Mouse (Mus musculus) heart, embryonic 13.5 days (tissue): ENCODE results near the gene Smox. TPM values are rescaled to one million over a fixed set of nuclear protein-coding genes. Genes with fewer than 3 reads are reported as not detected.

Experiments used
- ATAC-seq: fragments of 200-750 bp; cut with Nextera tagmentation; 2 replicates; pipeline ENCODE4 v1.8.0; 2017; ENCODE audit warnings: moderate TSS enrichment; ENCODE audit not compliant: insufficient number of reproducible peaks, low FRiP score, low TSS enrichment; ENCODE audit errors: extremely low read depth
- H3K27ac ChIP-seq: fragments of 300-500 bp; sonication (generic); replicated peaks from 2 replicates; pipeline ENCODE4 v1.5.1; 2015; ENCODE audit warnings: moderate library complexity, mild to moderate bottlenecking, inconsistent platforms
- H3K27me3 ChIP-seq: fragments of 300-500 bp; sonication (generic); replicated peaks from 2 replicates; pipeline ENCODE4 v1.6.1; 2015; ENCODE audit warnings: mild to moderate bottlenecking, inconsistent platforms
- H3K36me3 ChIP-seq: fragments of 300-500 bp; sonication (generic); 2 replicates; pipeline ENCODE4 v1.6.1; 2015; ENCODE audit warnings: mild to moderate bottlenecking, inconsistent platforms
- H3K4me1 ChIP-seq: fragments of 300-500 bp; sonication (generic); 2 replicates; pipeline ENCODE4 v1.6.1; 2015; ENCODE audit warnings: inconsistent platforms
- H3K4me2 ChIP-seq: fragments of 300-500 bp; sonication (generic); 2 replicates; pipeline ENCODE4 v1.6.1; 2015; ENCODE audit warnings: inconsistent platforms, mild to moderate bottlenecking, moderate library complexity
- H3K4me3 ChIP-seq: fragments of 300-500 bp; sonication (generic); 2 replicates; pipeline ENCODE4 v1.5.1; 2015; ENCODE audit warnings: moderate library complexity, mild to moderate bottlenecking, inconsistent platforms
- H3K9ac ChIP-seq: fragments of 300-500 bp; sonication (generic); 2 replicates; pipeline ENCODE4 v1.6.1; 2015; ENCODE audit warnings: inconsistent platforms, mild to moderate bottlenecking, moderate library complexity
- H3K9me3 ChIP-seq: fragments of 300-500 bp; sonication (generic); 2 replicates; pipeline ENCODE4 v1.6.1; 2016; ENCODE audit warnings: inconsistent platforms
- WGBS: fragments of 180-500 bp; shearing (Covaris S2); methylation state at CpG from one replicate; pipeline ENCODE4 v1.1.7; 2015; ENCODE audit warnings: mixed read lengths; 5-methylcytosine and 5-hydroxymethylcytosine counted together
- polyA plus RNA-seq: library from polyadenylated mRNA; unstranded; fragments of >200 nt; fragmentation: Nextera tagmentation; extraction: Ambion mirVana; gene quantifications from 2 replicates; pipeline ENCODE4 v1.2.1, GENCODE M21; 2015

The Smox gene
- polyA plus RNA-seq, 1 experiment from 2014 or later = 24.4 TPM

DNA sequence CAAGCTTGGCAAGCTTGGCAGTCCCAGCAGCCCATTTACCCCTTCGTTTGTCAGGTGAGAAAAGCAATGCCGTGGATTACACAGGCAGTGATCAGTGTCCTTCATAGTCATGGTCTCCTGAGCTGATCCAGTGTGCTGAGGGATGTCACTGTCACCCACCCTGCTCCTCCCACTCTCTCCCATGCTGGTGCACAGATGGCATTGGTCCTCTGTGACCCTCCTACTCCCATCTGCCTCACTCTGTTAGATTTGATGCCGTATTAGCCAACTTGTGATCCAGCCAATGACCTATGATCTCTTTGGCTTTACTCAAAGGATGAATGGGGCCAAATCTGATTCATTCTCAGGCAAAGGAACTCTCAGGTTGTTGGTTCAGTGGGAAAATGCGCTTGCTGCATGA is 50.4 kb downstream of the Smox start:
- no peak for ATAC-seq
- WGBS = 83% methylated on average over 4 of the region's 4 CpGs

DNA sequence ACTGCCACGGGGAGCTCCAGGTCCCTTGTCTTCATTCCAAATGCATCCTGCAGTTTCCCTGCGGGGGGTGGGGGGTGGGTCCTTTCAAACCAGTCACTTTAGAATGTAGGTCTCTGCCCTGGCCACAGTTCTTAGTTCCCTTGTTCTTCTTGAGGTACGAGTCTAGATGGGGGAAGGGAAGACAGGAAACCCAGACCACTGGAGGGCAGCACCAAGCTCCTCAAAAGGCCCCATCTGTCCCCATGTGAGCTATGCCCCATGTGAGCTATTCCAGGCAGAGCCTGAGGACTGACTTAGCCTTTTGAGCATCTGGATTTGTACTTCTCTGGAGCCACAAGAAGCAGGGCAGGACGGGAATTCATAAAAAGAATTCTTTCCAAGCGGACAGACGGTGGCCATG is 51.2 kb downstream of the Smox start:
- no peak overlapping the region for H3K27ac ChIP-seq
- no peak for ATAC-seq
- no peak overlapping the region for H3K9ac ChIP-seq
- no peaks in the 10 kb centered on the region for H3K36me3 ChIP-seq
- H3K4me1 ChIP-seq = peaks cover 31% of the 10 kb centered on the region
- peaks cover 44% of the 10 kb centered on the region for H3K27me3 ChIP-seq
- H3K4me3 ChIP-seq = no peak overlapping the region
- no peak overlapping the region for H3K4me2 ChIP-seq
- no peaks in the 10 kb centered on the region for H3K9me3 ChIP-seq
- WGBS = 22% methylated on average over 6 of the region's 6 CpGs

More for the DNA sequence above, 50.4 kb downstream of the Smox start:
- H3K4me1 ChIP-seq = peaks cover 28% of the 10 kb centered on the region
- no peaks in the 10 kb centered on the region for H3K9me3 ChIP-seq
- no peak overlapping the region for H3K4me3 ChIP-seq
- H3K9ac ChIP-seq = no peak overlapping the region
- H3K4me2 ChIP-seq = no peak overlapping the region
- no peaks in the 10 kb centered on the region for H3K36me3 ChIP-seq
- H3K27me3 ChIP-seq = peaks cover 35% of the 10 kb centered on the region
- no peak overlapping the region for H3K27ac ChIP-seq

DNA sequence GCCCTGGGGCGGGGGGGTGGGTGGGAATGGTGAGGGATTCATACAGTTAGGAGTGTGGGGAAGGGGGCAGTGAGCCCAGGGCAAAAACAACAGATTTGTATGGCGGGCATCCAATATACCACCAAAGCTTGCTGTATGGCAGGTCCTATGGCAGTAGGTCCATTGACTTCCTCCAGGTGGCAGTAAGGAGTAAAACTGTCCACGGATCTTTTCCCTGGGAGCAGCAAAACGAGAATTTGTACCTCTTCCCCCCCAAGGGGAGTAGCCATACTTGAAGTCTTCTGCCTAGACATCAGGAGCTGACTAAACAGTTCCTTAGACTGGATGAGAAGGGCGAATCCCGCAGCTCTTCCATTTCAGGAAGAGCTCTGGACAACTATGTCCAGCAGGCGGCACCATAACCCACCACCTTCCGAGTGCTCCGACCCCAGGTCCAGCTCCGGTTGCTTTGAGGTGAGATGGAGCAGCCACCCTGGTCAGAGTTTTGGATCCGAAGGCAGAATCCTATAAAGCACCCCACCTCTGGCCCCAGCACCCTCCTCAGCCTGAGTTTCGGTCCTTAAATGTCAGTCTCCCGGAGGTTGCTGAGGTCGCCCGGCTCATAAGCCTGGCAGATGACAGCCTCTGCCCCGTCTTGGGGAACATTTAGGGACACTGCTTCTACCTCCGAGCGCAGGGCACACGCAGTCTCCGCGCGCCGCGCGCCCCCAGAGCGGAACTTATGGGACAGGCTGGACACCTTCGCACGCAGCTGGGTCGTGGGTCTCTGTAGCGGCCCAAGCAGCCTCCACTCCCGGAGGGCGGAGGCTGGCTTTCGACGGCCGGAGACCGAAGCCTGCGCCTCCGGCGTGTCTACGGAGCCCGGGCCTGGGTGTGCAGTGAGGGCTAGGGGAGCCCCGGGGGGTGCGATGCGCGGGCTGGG is 54.4 kb downstream of the Smox start:
- no peak; the same call in 1 of the 2 replicates for ATAC-seq
- Histone ChIP-seq H3K9ac (peak overlapping the region; percentile 70), H3K27ac (no peak overlapping the region), H3K9me3 (no peaks in the 10 kb centered on the region), H3K4me2 (peak overlapping the region; percentile 86), H3K36me3 (no peaks in the 10 kb centered on the region), H3K4me1 (peaks cover 15% of the 10 kb centered on the region), H3K4me3 (peak overlapping the region; percentile 53), H3K27me3 (peaks cover 73% of the 10 kb centered on the region)
- 2% methylated on average over 45 of the region's 45 CpGs for WGBS

DNA sequence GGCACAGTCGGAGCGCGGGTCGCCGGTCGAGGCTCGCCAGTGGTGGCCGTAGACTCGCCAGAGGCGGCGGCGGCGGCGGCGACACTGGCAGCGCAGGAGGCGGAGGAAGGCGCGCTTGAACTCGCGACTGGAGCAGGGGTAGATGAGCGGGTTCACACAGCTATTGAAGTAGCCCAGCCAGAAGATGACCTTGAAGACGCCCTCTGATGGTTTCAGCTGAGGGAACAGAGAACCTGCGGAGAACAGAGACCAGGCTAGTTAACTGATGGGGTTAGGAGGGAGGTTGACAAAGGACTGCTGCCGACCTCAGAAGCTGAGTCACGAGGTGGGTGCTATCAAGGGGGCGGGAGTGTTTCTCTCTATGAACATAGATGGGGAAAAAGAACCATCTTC is 55.0 kb downstream of the Smox start:
- WGBS = under 1% methylated on average over 27 of the region's 27 CpGs
- H3K27me3 ChIP-seq = peaks cover 78% of the 10 kb centered on the region
- no peak for ATAC-seq
- peak overlapping the region; percentile 53 for H3K4me3 ChIP-seq
- H3K4me1 ChIP-seq = peaks cover 15% of the 10 kb centered on the region
- H3K9ac ChIP-seq = peak overlapping the region; percentile 70
- H3K4me2 ChIP-seq = peak overlapping the region; percentile 86
- no peak overlapping the region for H3K27ac ChIP-seq
- no peaks in the 10 kb centered on the region for H3K36me3 ChIP-seq
- H3K9me3 ChIP-seq = no peaks in the 10 kb centered on the region

DNA sequence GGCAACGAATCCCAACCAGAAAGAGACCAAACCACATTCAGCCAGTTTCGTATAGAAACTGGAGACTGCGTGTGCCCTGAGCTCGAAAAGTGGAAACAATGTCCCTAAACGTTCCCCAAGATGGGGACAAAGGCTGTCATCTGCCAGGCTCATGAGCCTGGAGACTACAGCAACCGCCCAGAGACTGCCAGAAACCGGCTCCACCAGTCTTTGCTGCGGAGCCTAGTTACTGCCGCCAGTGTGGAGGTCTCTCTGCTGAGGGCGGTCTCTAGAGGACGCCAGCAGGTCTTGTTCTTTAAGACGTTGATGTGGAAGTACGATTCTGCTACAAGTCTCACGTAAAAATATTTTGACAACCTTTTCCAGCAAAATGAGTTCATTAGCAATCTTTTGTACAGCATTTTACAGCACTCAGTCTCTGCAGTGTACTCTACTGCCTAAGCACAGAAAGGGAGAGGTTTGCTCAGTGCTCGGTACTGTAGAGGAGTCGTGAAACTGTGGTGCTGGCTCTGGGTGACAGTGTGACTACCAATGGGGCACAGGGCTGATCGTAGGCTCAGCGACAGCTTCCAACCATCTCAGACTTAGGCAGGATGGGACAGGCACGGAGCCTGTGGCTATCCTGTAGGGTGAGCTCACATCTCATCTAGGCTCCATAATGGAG is 55.6 kb downstream of the Smox start:
- Histone ChIP-seq H3K4me1 (peaks cover 15% of the 10 kb centered on the region), H3K36me3 (no peaks in the 10 kb centered on the region), H3K9ac (no peak overlapping the region), H3K4me2 (peak overlapping the region; percentile 86), H3K4me3 (peak overlapping the region; percentile 53), H3K27ac (no peak overlapping the region), H3K27me3 (peaks cover 78% of the 10 kb centered on the region), H3K9me3 (no peaks in the 10 kb centered on the region)
- WGBS = 16% methylated on average over 19 of the region's 19 CpGs
- no peak for ATAC-seq

DNA sequence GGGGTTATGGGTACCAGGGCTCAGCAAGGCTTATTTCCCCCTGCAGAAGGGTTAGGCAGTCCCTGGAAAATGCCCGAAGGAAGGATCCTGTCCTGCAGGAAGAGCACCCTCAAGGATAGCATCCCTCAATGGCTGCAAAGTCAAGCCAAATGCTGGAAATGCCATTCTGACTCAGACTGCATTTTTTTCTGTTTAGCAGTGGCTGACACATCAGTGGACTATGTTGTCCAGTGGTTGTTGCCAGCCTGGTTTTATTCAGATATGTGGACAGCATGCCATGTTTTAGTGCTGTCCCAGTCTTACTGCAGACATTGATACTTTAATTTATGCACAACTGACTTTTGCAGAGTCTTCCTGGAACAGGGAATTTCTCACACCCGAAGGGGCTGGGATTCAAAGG is 57.0 kb downstream of the Smox start:
- ATAC-seq = no peak
- H3K27ac ChIP-seq = no peak overlapping the region
- H3K36me3 ChIP-seq = no peaks in the 10 kb centered on the region
- H3K4me3 ChIP-seq = no peak overlapping the region
- peaks cover 15% of the 10 kb centered on the region for H3K4me1 ChIP-seq
- H3K4me2 ChIP-seq = no peak overlapping the region
- H3K9me3 ChIP-seq = no peaks in the 10 kb centered on the region
- H3K9ac ChIP-seq = no peak overlapping the region
- peaks cover 91% of the 10 kb centered on the region for H3K27me3 ChIP-seq
- 57% methylated on average over 2 of the region's 2 CpGs for WGBS

DNA sequence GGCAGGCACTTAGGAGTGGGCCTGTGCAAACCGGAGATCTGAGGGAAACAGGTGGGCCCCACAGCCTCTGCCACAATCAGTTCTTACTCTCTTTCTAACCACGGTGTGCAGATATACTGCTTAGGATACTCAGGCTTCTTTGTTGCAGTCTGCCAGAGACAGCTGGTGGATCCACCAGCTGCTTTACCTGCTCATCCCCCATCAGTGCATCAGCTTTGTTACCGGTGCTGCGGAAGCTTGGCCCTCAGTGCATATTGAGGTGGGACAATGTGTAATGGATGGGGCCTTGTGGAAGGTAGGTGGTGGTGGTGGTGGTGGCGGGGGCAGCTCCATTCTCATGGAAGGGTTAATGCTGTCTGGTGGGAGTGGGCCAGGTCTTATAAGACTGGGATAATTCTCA is 57.8 kb downstream of the Smox start:
- Histone ChIP-seq H3K36me3 (no peaks in the 10 kb centered on the region), H3K27ac (no peak overlapping the region), H3K4me3 (no peak overlapping the region), H3K4me1 (peaks cover 15% of the 10 kb centered on the region), H3K9ac (no peak overlapping the region), H3K4me2 (no peak overlapping the region), H3K27me3 (peaks cover 95% of the 10 kb centered on the region), H3K9me3 (no peaks in the 10 kb centered on the region)
- no peak for ATAC-seq
- WGBS = 84% methylated on average over 5 of the region's 5 CpGs

DNA sequence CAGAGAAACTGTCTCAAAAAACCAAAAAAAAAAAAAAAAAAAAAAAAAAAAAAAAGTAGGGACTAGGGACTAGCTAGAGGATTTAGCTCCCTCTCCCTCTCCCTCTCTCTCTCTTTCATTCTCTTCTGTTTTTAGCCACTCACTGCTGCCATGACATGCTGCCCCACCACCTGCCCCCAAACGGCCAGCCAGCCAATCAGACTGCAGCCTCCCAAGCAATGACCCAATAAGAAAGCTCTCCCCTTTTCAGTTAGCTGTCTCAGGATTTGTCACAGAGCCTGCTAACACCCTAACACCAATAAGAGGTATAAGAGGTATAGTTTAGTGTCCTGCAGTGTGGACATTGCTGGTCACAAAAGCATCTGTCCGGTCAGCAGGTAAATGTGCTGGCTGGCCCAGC is 59.2 kb downstream of the Smox start:
- Histone ChIP-seq H3K9ac (no peak overlapping the region), H3K27me3 (peaks cover 96% of the 10 kb centered on the region), H3K9me3 (no peaks in the 10 kb centered on the region), H3K27ac (no peak overlapping the region), H3K36me3 (no peaks in the 10 kb centered on the region), H3K4me2 (no peak overlapping the region), H3K4me3 (no peak overlapping the region), H3K4me1 (peaks cover 15% of the 10 kb centered on the region)
- ATAC-seq = no peak
- WGBS = 73% methylated on average over 2 of the region's 2 CpGs

DNA sequence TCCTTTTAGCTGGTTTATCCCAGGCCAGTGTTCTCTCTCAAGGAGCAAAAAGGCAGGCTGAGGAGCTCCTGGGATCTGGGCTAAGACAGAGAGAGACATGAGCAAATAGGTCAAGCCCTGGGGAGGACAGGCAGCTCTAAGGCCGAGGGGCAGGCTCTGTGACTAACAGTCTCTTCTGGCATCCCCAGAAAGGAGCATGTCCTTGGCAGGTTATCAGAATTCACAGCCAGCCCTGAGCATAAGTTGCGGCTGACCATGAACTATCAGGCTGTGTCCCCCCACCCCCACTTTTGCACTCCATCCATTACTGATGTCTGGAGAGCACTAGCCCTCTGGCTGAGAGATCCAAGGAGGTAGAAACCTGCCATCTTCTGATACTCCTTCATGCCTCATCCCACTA is 59.6 kb downstream of the Smox start:
- Histone ChIP-seq H3K36me3 (no peaks in the 10 kb centered on the region), H3K27ac (no peak overlapping the region), H3K4me2 (no peak overlapping the region), H3K4me3 (no peak overlapping the region), H3K9me3 (no peaks in the 10 kb centered on the region), H3K27me3 (peaks cover 96% of the 10 kb centered on the region), H3K9ac (no peak overlapping the region), H3K4me1 (peaks cover 10% of the 10 kb centered on the region)
- no peak for ATAC-seq
- WGBS = 35% methylated on average over 2 of the region's 2 CpGs

DNA sequence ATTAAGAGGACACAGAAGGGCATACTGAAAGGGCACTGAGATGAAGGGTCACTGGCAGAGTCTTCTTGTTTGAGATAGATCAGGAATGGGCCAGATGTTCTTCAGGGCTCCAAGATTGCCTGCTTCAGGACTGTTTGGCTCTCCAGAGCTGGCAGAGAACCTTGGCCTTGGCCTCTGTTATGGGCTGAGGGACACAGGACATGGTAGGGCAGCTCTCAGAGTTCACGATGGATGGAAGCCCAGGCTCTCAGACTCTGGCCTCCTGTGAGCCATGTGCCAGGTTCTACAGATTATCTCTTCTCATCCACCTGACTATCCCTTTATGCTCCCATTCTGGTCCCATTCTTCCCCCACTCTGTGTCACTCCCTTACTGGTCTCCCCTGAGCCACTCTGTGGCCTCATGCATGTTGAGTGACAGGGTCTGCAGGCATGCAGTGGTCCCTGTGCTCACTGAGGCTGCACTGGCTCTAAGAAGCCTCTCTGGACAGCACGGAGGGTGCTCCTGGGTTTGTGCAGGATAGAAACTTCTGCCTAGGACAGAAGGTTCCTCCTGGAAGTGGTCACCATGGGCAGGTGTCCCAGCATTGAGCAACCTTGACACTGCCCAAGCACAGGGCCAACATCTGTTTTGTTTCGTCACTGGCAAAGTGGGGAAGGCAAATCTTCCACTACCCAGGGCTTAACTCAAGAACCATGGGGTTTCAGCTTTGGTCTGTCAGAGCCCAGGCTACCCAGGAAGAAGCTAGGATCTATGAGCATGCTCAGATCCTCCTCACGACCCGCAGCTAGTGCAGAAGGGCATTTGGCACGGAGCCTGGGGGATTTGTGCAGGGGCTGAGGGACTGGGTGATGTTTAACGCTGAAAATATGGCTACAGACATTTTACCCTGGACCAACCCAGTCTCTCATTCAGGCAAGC is 60.7 kb downstream of the Smox start:
- Histone ChIP-seq H3K27ac (no peak overlapping the region), H3K27me3 (peaks cover 96% of the 10 kb centered on the region), H3K9ac (no peak overlapping the region), H3K36me3 (no peaks in the 10 kb centered on the region), H3K9me3 (no peaks in the 10 kb centered on the region), H3K4me1 (no peaks in the 10 kb centered on the region), H3K4me2 (no peak overlapping the region), H3K4me3 (no peak overlapping the region)
- 51% methylated on average over 7 of the region's 7 CpGs for WGBS
- ATAC-seq = no peak
